Mouse (Mus musculus): ENCODE measurements around the gene Numa1. TPM values are rescaled to one million over a fixed set of nuclear protein-coding genes. Genes with fewer than 3 reads are reported as not detected.
"Not testable (repeated sequence)": the region's sequence is repeated elsewhere in the genome, so short reads cannot be mapped to it uniquely, and the experiment has no call there.

The Numa1 gene
- polyA plus RNA-seq, 1 experiment from 2014 or later = 96.0 TPM

GRCm38 (mm10) chr7:102034904-102035303 is 101.0 kb downstream of the Numa1 start:
- no peaks in the 10 kb centered on the region for H3K4me1 ChIP-seq
- WGBS = 93% methylated on average over 1 of the region's 1 CpGs
- no peak for DNase-seq (ENCODE audit: extremely low spot score, low spot score)
- H3K36me3 ChIP-seq (replicated peaks) = peaks cover 99% of the 10 kb centered on the region
- H3K27me3 ChIP-seq (ENCODE audit: poor library complexity, severe bottlenecking) = no peaks in the 10 kb centered on the region
- H3K4me3 ChIP-seq = no peak overlapping the region
- no peaks in the 10 kb centered on the region for H3K9me3 ChIP-seq
- no peak overlapping the region for H3K27ac ChIP-seq

GRCm38 (mm10) chr7:102035534-102035933 is 101.6 kb downstream of the Numa1 start:
- H3K4me3 ChIP-seq = no peak overlapping the region
- no peak overlapping the region for H3K27ac ChIP-seq
- no peaks in the 10 kb centered on the region for H3K4me1 ChIP-seq
- 94% methylated on average over 2 of the region's 2 CpGs for WGBS
- DNase-seq (ENCODE audit: extremely low spot score, low spot score) = no peak
- peaks cover 100% of the 10 kb centered on the region for H3K36me3 ChIP-seq (replicated peaks)
- no peaks in the 10 kb centered on the region for H3K27me3 ChIP-seq (ENCODE audit: poor library complexity, severe bottlenecking)
- no peaks in the 10 kb centered on the region for H3K9me3 ChIP-seq

- Histone ChIP-seq H3K36me3 (replicated peaks) (peaks cover 98% of the 10 kb centered on the region), H3K27ac (no peak overlapping the region), H3K27me3 (ENCODE audit: poor library complexity, severe bottlenecking) (no peaks in the 10 kb centered on the region), H3K9me3 (no peaks in the 10 kb centered on the region), H3K4me1 (no peaks in the 10 kb centered on the region), H3K4me3 (no peak overlapping the region)
- WGBS = 94% methylated on average over 3 of the region's 3 CpGs
- DNase-seq (ENCODE audit: extremely low spot score, low spot score) = no peak
Measured at GRCm38 (mm10) chr7:102037318-102037717, 103.4 kb downstream of the Numa1 start.

- Histone ChIP-seq H3K27ac (no peak overlapping the region), H3K27me3 (ENCODE audit: poor library complexity, severe bottlenecking) (no peaks in the 10 kb centered on the region), H3K9me3 (no peaks in the 10 kb centered on the region), H3K36me3 (replicated peaks) (peaks cover 65% of the 10 kb centered on the region), H3K4me3 (no peak overlapping the region), H3K4me1 (no peaks in the 10 kb centered on the region)
- DNase-seq (ENCODE audit: extremely low spot score, low spot score) = no peak
- 88% methylated on average over 2 of the region's 2 CpGs for WGBS
Measured at GRCm38 (mm10) chr7:102042314-102042713, 108.4 kb downstream of the Numa1 start.

GRCm38 (mm10) chr7:102048524-102048923 is 114.6 kb downstream of the Numa1 start:
- not testable (repeated sequence) for H3K4me3 ChIP-seq; DNase-seq (ENCODE audit: extremely low spot score, low spot score); H3K9me3 ChIP-seq; H3K27me3 ChIP-seq (ENCODE audit: poor library complexity, severe bottlenecking); H3K27ac ChIP-seq; H3K4me1 ChIP-seq
- H3K36me3 ChIP-seq (replicated peaks) = peaks cover 52% of the 10 kb centered on the region

- no peaks in the 10 kb centered on the region for H3K27me3 ChIP-seq (ENCODE audit: poor library complexity, severe bottlenecking)
- WGBS = 89% methylated on average over 3 of the region's 3 CpGs
- H3K9me3 ChIP-seq = no peaks in the 10 kb centered on the region
- H3K36me3 ChIP-seq (replicated peaks) = peaks cover 57% of the 10 kb centered on the region
- peaks cover 20% of the 10 kb centered on the region for H3K4me1 ChIP-seq
- no peak overlapping the region for H3K27ac ChIP-seq
- no peak for DNase-seq (ENCODE audit: extremely low spot score, low spot score)
- H3K4me3 ChIP-seq = no peak overlapping the region
Measured at GRCm38 (mm10) chr7:102061353-102061752, 127.4 kb downstream of the Numa1 start.

GRCm38 (mm10) chr7:102062203-102062602 is 128.3 kb downstream of the Numa1 start:
- no peak for DNase-seq (ENCODE audit: extremely low spot score, low spot score)
- no peak overlapping the region for H3K27ac ChIP-seq
- H3K9me3 ChIP-seq = no peaks in the 10 kb centered on the region
- WGBS = 100% methylated on average over 1 of the region's 1 CpGs
- H3K4me3 ChIP-seq = no peak overlapping the region
- H3K36me3 ChIP-seq (replicated peaks) = peaks cover 51% of the 10 kb centered on the region
- no peaks in the 10 kb centered on the region for H3K27me3 ChIP-seq (ENCODE audit: poor library complexity, severe bottlenecking)
- peaks cover 25% of the 10 kb centered on the region for H3K4me1 ChIP-seq

- no peak overlapping the region for H3K27ac ChIP-seq
- H3K27me3 ChIP-seq (ENCODE audit: poor library complexity, severe bottlenecking) = no peaks in the 10 kb centered on the region
- H3K36me3 ChIP-seq (replicated peaks) = peaks cover 50% of the 10 kb centered on the region
- WGBS = 93% methylated on average over 9 of the region's 9 CpGs
- peak overlapping the region; percentile 69 for H3K4me3 ChIP-seq
- peaks cover 25% of the 10 kb centered on the region for H3K4me1 ChIP-seq
- H3K9me3 ChIP-seq = no peaks in the 10 kb centered on the region
- DNase-seq (ENCODE audit: extremely low spot score, low spot score) = no peak
Measured at GRCm38 (mm10) chr7:102063891-102064290, 130.0 kb downstream of the Numa1 start.

Other genes starting within 250 kb of the Numa1 start
- gene Phox2a, start 115.8 kb upstream of the Numa1 start, polyA plus RNA-seq (2016; fragmentation: Nextera tagmentation; extraction: Ambion mirVana) = not detected in 2 replicates
- 45.8 and 46.2 TPM in 2 replicates for gene Inppl1, start 95.9 kb upstream of the Numa1 start, polyA plus RNA-seq (2016; fragmentation: Nextera tagmentation; extraction: Ambion mirVana)
- 0.47 and 0.68 TPM in 2 replicates for gene Folr2, start 76.9 kb upstream of the Numa1 start, polyA plus RNA-seq (2016; fragmentation: Nextera tagmentation; extraction: Ambion mirVana)
- 122 and 127 TPM in 2 replicates for gene Anapc15, start 70.4 kb upstream of the Numa1 start, polyA plus RNA-seq (2016; fragmentation: Nextera tagmentation; extraction: Ambion mirVana)
- 11.9 and 13.1 TPM in 2 replicates for gene Folr1, start 63.3 kb upstream of the Numa1 start, polyA plus RNA-seq (2016; fragmentation: Nextera tagmentation; extraction: Ambion mirVana)
- 157 and 165 TPM in 2 replicates for gene Lamtor1, start 28.2 kb upstream of the Numa1 start, polyA plus RNA-seq (2016; fragmentation: Nextera tagmentation; extraction: Ambion mirVana)
- 0.62 and 1.2 TPM in 2 replicates for gene Tomt, start 27.8 kb upstream of the Numa1 start, polyA plus RNA-seq (2016; fragmentation: Nextera tagmentation; extraction: Ambion mirVana)
- 10.1 and 11.9 TPM in 2 replicates for gene Lrrc51, start 216 bp upstream of the Numa1 start, polyA plus RNA-seq (2016; fragmentation: Nextera tagmentation; extraction: Ambion mirVana)
- gene Il18bp, start 84.6 kb downstream of the Numa1 start, polyA plus RNA-seq (2016; fragmentation: Nextera tagmentation; extraction: Ambion mirVana) = 3.9 TPM in 2 replicates
- gene Rnf121, start 131.4 kb downstream of the Numa1 start, polyA plus RNA-seq (2016; fragmentation: Nextera tagmentation; extraction: Ambion mirVana) = 31.1 and 34.2 TPM in 2 replicates
- 48.6 and 50.7 TPM in 2 replicates for gene Xndc1, start 131.4 kb downstream of the Numa1 start, polyA plus RNA-seq (2016; fragmentation: Nextera tagmentation; extraction: Ambion mirVana)
- 1.9 TPM in 2 replicates for gene Xntrpc, start 131.6 kb downstream of the Numa1 start, polyA plus RNA-seq (2016; fragmentation: Nextera tagmentation; extraction: Ambion mirVana)
- not detected in 2 replicates for gene Trpc2, start 149.0 kb downstream of the Numa1 start, polyA plus RNA-seq (2016; fragmentation: Nextera tagmentation; extraction: Ambion mirVana)
- gene Art1, start 167.6 kb downstream of the Numa1 start, polyA plus RNA-seq (2016; fragmentation: Nextera tagmentation; extraction: Ambion mirVana) = 0.57 and 1.3 TPM in 2 replicates
- 2.9 and 3.2 TPM in 2 replicates for gene Art5, start 175.4 kb downstream of the Numa1 start, polyA plus RNA-seq (2016; fragmentation: Nextera tagmentation; extraction: Ambion mirVana)
- not detected in 2 replicates for gene Chrna10, start 182.7 kb downstream of the Numa1 start, polyA plus RNA-seq (2016; fragmentation: Nextera tagmentation; extraction: Ambion mirVana)

All from forebrain, embryonic 10.5 days (tissue).